Mouse (Mus musculus) inflammation-experienced regulatory T-cells, adult 6 months (primary cell): ENCODE measurements at regions not wholly inside any gene's neighbourhood (a gene's known extent, or its start where the extent isn't known, plus 50 kb on each side); places are given as distances from the start of the nearest gene placed in this dataset.

Experiments used
- ATAC-seq: one replicate; pipeline ENCODE4 v1.8.0; 2017

DNA sequence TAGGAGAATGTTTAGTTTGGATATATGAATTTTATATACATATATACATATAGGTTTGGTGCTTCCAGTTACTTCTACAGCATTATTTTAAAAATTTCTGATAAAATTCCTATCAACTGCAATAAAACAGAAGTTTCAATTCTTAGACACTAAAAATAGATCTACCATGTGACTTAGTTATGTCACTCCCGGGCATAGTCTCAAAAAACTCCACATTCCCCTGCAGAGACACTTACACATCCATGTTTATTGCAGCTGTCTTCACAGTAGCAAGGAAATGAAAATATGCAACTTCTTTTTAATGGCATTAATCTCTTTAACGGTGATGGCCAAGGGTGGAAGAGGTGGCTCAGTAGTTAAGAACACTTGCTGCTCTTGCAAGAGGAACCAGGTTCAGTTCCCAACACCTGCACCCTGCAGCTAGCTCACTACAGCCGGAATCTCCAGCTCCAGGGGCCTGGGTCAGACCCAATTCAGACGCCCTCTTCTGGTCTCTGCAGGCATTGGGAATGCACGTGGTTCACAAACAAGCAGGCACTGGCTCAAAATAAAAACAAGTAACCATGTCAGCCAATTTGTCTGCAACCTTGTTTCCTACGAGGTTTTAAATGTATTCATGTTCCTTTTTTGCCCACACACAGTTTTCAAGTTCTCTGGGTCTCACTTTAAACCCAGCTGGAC lies 204.4 kb downstream of the Adra2a start:
- no peak for ATAC-seq

DNA sequence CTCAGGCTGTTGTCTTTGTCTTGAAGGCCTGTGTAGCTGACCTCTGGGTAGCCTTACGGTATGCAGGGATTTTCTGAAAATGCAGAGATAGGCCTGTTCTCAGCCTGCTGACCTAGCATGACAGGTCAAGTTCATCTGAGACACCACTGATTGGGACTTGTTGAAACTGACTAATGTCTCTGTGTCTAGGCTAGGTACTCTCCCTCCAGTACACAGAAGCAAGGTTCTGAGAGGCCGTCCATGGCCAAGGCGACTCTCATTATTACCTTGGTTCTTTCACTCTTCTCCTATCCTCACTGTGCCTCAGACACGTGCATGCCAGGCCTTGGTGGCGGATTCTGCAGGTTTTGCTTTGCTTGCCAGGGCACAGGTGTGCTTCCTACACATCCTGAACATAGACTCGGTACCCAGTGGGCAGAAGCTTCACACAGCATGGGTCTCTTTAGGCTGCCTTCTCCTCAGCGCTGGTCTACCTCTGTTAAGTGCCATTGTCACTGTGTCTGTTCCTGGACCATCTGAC lies 208.3 kb downstream of the Adra2a start:
- no peak for ATAC-seq

DNA sequence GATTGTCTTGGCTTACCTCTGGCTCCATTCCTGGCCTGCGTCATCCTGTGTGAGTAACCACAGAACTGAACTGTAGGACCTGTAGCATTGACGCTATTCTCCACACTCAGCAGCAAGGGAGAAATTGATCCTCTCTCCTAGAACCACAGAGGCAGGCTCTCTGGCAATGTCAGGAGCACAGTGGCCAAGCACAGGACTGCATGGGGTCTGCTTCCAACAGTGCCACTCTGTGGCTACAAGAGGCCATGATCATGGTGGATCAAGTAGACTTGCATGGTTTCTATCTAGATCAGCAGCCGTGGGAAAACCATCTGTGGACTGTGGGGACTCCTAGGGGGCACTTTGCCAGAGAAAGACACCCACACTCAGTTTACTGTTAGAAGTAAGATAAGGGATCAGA lies 213.9 kb downstream of the Adra2a start:
- ATAC-seq, result no peak

DNA sequence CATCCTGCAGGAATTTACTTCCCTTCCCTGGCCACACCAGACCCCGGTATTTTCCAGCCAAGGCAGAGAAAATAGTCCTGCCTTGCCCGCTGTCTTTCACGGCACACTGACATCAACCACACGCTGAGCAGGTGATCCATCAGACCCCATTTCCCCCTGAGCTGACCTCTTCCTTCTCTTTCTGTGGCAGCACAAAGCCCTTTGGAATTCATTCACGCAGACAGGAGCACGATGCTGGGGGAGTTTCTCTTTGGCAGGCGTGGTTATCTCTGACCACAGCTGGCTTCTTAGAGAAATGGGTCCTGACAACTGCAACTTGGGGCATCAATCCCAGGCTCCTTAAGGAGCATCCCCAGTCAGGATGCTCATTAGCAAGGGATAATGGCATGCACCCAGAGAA lies 215.2 kb downstream of the Adra2a start:
- ATAC-seq, result no peak

DNA sequence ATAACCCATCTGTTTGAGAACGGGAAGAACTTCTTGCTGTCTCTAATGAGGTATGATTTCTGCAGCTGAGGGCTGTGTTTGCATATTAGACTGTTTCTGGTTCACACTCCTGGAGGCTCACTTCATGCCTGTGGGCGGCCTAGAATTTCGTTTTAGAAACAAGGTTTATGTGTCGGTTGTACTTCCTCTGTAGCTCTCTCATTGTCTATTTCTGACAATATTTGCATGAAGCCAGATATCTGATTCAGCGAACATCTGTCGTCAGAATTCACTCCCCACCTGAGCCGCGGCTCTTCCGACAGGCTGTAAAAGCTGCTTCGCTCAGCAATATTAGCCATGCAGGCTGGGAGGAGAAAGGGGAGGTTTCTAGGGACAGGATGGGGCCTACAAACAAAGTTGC lies 233.4 kb downstream of the Adra2a start:
- ATAC-seq, result no peak

DNA sequence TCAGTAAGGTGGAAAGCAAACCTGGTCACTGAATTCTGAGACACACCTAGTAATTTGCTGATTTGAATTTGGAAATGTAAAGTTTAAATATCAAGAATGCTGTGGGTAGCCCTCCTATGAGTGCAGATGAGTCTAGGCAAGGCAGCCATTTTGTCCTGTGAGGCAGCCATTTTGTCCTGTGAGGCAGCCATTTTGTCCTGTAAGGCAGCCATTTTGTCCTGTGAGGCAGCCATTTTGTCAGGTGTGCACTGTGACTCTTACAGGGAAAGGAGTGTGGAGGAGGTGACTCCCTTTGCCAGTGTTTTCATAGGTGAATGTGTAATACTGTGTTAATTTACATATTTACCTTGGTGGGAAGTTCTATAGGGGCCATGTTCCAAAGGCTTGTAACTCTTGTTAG lies 241.5 kb downstream of the Adra2a start:
- no peak for ATAC-seq

DNA sequence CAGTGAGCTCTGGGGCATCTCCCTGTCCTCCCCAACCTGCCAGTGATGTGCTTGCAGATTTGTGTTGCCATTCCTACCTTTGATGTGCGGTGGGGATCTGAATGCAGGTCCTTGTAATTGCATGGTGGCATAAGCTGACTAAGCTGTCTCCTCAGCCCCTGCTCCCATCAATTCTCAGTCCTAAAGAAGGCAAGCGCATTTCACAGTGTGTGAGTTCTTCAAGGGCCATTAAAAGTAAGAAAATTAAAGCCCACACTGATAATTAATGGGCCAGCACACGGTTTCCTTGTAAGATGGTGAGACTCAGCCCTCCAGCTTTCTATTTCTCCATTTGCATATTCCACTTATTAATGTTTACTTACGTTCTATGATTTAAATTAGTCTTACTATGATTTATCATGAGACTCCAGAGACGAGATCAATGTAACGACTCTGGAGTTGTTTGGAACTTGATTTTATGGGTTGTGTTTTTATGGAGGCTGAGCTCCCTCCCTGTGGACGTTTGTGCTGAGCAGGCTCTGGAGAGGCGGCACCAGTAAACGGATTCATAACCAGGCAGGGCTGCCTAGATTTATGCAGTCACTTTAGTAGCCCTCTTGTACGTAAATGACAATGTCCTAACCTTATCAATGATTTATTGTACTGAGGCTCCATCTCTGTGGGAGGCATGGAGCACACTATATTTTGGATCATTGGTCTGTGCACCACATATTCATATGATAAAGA lies 253.9 kb downstream of the Adra2a start:
- ATAC-seq, result no peak

DNA sequence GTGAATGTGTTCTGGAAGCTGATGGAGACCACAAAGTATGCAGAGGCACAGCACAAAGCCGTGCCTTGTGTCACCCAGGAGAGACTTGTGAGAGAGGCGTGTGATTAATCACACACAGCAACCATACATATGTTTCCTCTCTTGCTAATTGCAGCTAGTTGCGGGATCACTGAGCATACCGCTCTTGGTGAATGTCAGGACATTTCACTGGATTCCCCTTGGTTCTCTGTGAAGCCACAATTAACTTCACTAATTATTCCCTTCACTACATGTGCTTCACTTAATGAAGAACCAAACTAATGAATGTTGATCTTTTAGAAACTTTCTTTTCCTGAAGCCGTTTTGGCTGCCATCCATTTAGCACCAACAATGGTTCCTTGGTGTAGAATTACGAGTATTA lies 267.3 kb downstream of the Adra2a start:
- ATAC-seq, result no peak

DNA sequence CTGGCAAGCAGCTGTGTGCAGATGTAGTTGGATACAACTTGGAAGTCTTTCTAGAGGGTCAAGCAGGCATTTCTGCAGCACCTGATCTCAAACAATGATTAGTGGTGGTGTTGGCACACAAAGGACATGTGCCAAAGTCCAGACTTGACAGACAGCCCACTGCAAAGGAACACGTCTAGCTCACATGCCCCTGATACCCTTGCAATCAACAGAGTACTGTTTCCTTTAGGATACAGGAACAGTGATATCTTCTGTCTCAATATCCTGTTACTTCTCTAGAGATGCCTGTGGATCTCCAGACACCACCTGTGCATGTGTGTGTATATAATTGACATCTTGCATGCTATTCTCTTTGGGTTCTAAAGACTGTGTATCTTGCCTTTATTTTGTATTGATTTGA lies 267.8 kb downstream of the Adra2a start:
- no peak for ATAC-seq

DNA sequence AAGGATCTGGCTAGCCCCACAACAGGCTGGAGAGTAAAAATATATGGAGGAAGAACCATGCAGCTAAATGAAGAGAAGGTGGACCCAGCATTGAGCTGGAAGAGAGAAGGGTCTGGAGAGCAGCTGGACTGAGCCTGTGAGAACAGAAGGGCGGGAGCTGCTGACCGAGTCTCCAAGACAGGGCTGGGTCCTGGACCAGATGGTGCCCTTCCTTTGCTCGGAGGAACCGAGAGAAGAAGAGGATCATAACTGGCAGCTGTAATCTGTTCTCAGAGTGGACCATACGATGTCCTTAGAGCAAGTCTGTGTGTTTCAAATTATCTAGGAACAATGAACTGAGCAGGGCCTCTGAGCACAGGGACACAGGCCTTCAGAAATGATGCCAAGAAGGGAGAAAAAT lies 279.3 kb downstream of the Adra2a start:
- ATAC-seq, result no peak

DNA sequence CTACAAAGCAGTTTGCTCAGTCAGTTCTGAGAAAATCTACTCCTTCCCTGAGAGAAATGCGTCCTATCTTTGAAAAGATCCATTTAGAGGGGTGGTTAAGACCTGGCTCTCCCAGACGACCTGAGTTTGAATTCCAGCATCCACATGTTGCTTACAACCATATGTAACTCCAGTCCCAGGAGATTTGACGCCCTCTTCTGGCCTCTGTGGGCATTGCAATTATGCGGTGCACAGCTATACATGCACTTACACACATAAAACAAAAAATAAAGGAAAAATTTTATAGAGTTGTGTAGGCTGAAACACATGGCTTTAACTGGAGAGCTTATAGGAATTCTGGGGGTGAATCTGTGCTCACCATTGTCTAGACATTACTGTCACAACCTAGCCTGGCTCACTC lies 281.0 kb downstream of the Adra2a start:
- no peak for ATAC-seq

DNA sequence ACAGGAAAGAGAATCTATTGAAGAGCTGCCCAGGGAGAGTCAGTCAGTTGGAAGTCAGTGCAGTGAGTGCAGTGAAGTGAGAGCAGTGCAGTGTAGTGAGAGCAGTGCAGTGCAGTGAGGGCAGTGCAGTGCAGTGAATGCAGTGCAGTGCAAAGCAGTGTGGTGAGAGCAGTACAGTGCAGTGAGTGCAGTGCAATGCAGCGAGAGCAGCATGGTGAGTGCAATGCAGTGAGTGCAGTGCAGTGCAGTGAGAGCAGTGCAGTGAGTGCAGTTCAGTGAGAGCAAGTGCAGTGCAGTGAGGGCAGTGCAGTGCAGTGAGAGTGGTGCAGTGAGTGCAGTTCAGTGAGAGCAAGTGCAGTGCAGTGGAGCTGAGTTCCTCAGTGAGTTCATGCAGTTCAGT lies 288.2 kb downstream of the Adra2a start:
- ATAC-seq, result no peak

DNA sequence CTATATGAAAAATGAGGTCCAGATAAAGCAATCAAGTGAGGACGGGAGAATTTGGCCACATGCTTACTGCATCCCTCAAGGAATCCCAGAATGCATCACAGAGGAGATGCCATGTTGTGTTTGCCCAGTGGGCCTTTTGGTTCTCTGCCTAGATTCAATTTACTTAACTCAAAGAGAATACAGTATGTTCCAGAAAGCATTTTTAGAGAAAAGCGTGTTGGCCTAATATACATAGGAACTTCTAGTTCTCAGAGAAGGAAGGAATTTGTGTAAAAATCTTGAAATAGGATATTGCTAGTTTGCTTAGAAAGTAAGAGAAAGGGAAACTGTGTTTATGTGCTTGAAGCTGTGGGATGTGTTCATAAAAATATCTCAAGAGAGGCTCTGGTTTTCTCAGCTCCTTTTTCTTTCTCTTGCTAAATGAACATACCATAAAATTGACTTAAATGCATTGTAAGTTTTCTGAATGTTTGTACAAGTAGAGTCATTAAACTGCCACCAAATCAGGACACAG lies 296.9 kb downstream of the Adra2a start:
- ATAC-seq, result no peak

DNA sequence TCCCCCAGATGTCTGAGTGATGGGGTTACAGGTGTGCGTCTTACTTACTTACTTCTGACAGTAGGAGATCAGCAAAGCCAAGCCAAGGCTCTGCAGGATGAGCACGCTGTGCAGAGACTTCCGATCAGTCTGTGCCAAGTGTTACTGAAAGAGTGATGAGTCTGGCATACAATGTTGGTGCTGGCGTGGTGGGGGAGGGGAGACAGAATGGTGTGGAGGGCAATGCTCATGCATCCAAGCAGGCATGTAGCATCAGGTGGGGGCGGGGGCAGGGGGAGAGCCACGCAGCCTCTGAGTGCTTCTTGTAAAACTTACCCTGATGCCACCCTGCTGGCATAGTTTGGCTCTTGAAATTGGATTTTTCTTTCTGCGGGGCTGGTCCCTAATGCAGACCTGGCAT lies 315.8 kb downstream of the Adra2a start:
- ATAC-seq, result no peak

DNA sequence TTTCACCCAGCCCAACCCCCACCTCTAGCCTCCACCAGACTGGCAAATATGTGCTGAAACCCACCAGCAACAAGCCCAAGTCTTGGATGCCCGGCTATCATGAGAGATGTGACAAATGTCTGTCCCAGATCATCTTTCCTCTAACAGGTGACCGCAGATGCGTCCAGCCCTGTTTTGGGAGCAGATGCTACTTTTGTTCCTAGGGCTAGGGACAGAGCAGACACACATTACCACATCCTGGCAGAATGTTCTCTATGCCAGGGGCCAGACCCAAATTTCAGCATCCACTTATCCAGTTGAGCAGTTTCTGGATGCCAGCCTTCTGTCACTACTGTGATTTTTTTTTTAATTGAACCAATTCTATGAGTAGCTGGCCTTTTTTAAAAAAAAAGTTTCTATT lies 316.7 kb downstream of the Adra2a start:
- no peak for ATAC-seq

DNA sequence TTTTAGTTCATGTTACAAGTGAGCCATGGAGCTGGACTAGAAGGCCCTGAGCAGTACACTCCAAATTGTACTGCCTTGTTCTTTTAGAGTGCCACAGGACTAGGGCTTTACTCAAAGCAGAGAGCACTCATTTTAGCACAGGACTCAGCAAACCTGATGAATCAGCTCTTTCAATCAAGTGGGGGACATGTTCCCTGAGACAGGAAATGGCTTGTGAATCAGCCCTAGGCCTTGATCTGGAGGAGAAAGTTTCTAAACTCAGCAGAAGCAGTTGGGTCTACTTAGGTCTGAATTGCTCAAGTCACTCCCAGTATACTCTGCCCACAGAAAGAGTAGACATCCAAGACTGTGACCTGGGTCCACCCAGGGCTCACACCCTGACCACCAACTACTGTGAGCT lies 341.1 kb downstream of the Adra2a start:
- no peak for ATAC-seq

DNA sequence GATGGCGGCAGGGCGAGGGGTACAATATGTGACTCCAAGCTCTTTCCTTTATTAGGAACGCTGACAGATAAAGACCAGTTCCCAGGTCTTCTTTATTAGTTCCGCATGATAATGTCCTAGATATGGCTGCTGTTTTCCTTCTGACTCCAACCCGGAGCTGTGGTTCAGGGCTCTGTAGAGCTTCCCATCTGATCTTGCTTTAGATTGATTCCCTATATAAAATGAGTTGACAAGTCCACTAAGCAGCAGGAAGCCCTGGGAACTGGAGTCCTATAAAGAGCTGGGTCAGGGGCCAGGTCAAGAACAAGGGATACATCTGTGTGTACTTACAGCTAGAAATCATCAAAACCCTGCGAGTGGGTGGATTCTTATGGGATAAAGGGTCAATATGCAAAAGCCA lies 347.5 kb downstream of the Adra2a start:
- ATAC-seq, result no peak

DNA sequence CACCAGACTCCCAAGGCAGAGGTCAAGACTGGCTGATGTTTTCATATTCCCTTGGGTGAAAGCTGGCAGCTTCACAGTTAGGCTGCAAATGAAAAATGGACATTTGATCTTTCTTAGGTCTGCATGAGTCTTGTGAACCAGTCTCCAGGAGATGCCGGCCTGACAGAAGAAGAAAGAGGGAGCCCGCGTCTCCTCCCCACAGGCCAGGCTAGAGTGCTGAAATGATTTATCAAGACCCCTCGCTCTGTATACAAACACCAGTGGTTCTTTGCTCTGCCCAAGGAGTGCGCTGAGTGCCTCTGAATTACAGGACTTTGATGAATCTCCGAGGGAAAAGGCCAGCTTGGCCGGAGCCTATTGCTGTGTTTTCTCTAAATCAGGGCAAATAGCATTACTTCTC lies 355.7 kb downstream of the Adra2a start:
- ATAC-seq, result no peak

DNA sequence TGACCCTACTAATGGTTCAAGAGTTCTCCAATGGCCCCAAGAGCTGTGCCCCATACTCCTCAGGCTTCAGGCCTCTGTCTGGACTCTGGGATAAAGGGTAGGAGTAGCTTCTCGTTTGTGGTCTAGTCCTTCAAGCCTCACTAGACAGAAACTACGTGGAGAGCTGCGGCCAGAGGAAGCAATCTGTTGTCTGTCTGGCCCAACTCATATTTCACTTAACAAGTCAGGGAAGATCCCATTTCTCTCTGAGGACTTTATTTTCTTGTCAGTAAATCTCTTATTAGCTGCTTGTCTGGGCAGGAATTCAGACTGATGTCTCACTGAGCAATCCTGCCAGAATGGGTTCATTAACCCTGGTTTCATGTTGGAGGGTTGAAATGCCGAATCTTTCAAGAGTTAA lies 364.0 kb downstream of the Adra2a start:
- ATAC-seq, result no peak

DNA sequence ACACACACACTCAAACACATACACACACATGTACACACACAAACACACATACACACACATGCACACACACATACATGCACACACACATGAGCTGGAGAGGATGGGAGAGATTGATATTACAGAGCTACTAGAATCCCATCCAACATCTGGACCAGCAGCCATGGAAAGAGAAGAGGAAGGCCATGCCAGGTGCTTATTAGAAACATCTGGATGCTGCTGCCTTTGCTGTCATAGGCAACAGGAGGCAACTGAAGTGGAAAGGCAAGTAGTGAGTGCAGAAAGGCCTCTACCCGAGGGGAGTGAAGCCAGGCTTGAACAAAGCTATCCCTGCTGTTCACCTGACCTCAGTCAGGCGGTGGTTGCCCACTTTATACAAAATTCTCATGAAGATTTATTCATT lies 385.1 kb downstream of the Adra2a start:
- ATAC-seq, result no peak

DNA sequence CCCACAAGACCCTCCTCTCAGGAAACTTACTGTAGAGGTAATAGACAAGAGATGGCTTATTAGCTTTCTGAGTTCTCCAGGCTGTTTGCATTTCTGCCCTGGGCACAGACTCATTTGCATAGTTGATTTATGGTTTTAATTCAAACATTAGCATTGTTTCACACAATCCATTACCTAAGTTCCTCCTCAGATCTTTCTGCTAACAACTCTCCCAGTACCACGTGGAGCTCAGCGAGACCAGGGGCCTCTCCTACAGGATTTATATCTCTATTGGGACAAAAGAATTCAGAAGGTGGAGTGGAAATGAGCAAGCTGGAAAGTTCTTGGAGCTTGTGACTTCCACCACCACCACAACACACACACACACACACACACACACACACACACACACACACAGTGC lies 396.8 kb downstream of the Adra2a start:
- ATAC-seq, result no peak

DNA sequence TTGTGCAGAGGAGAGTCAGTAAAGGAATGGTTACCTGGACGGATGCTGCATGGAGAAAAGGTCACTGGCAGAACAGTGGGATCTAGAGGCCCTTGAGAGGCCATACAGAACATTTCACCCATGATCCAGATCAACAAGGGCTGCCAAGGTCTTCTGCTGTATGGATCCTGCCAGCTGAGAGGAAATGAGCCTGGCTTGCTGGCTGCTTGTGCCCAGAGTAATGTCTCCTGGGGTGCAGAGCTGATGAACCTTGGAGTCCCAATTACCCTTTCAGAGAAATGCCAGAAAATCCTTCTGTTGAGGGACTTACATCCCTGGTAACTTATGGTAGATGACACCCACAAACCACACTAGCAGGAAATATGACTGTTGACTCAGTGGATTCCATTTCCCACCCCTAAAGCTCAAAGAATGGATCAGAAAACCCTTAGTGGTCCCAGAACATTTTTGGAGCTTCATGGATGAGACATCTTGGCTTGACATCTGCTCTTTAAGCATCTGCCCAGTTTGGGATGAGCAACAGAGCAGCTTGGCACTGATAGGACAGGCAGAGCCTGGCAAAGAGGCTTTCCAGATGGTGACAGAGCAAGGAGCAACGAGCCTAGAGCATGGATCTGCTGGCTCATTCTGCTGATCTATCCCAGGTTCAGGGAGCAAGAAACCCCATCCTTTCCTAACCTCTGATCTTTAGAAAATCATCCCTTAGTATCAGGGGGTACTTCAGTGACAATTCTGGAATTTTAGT lies 416.6 kb downstream of the Adra2a start:
- no peak for ATAC-seq

DNA sequence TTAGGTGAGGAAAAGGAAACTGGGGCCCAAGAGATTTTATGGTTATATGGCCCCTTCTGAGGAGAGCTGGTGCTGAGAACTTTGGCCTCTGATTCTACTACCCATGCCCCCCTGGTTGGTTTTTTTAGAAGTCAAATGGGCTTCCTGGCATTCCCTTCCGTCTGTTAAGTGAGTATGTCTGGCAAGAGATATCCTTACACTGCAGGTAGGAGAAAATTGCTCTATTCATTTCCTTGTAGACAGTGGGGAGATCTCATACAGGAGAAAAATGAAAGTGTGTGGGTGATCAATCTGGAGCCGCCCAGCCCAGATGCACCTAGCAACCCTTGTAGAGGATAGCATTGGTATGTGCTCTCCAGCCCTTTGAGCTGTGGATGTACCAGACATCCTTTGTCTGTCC lies 418.5 kb downstream of the Adra2a start:
- no peak for ATAC-seq

DNA sequence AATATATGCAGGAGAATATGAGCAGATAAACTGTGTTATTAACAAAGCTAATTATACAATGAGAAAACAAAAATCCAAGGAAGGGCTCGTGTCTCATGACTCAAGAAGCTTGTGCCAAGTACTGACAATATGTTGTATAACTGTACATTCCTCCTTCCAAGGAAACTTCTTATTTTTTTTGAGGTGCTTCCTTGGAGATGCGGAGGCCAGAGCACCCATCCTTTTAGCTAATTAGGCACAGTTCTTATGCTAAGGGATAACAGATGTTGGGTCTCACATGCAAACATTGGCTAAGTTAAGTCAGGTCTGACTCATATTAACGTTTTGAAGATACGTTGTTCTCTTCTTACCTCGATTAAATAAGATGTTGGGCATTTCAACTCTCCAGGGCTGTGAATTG lies 426.1 kb downstream of the Adra2a start:
- ATAC-seq, result no peak
